Mouse (Mus musculus) limb, embryonic 11.5 days (tissue): ENCODE measurements around the gene 1190005I06Rik. TPM values are rescaled to one million over a fixed set of nuclear protein-coding genes. Genes with fewer than 3 reads are reported as not detected.
A peak's percentile ranks its signal among the peaks of the same experiment; 100 is the strongest.

Source experiments
- ATAC-seq: fragments of 200-750 bp; cut with Nextera tagmentation; 2 replicates; pipeline ENCODE4 v1.8.0; 2017; ENCODE audit warnings: low read depth; ENCODE audit not compliant: insufficient number of reproducible peaks, low FRiP score, low TSS enrichment
- DNase-seq: peaks from one replicate; pipeline ENCODE4 v3.0.0-alpha.2; 2015; ENCODE audit warnings: low spot score
- H3K27ac ChIP-seq: fragments of 300-500 bp; sonication (generic); replicated peaks from 2 replicates; pipeline ENCODE4 v1.5.1; 2014; ENCODE audit warnings: low read depth, mild to moderate bottlenecking, low read length
- H3K27me3 ChIP-seq: fragments of 300-500 bp; sonication (generic); 2 replicates; pipeline ENCODE4 v1.6.1; 2014; ENCODE audit warnings: mild to moderate bottlenecking, low read length, mixed read lengths; ENCODE audit not compliant: control insufficient read depth, insufficient read depth
- H3K36me3 ChIP-seq: fragments of 300-500 bp; sonication (generic); 2 replicates; pipeline ENCODE4 v1.6.1; 2014; ENCODE audit warnings: mild to moderate bottlenecking, low read length, moderate library complexity, mixed read lengths; ENCODE audit not compliant: control insufficient read depth, insufficient read depth
- H3K4me1 ChIP-seq: fragments of 300-500 bp; sonication (generic); 2 replicates; pipeline ENCODE4 v1.6.1; 2014; ENCODE audit warnings: low read length, mixed read lengths; ENCODE audit not compliant: control insufficient read depth, insufficient read depth
- H3K4me2 ChIP-seq: fragments of 300-500 bp; sonication (generic); 2 replicates; pipeline ENCODE4 v1.6.1; 2014; ENCODE audit warnings: low read depth, mild to moderate bottlenecking, moderate library complexity; ENCODE audit not compliant: severe bottlenecking
- H3K4me3 ChIP-seq: fragments of 300-500 bp; sonication (generic); 2 replicates; pipeline ENCODE4 v1.5.1; 2014; ENCODE audit warnings: low read depth, low read length
- H3K9ac ChIP-seq: fragments of 300-500 bp; sonication (generic); 2 replicates; pipeline ENCODE4 v1.6.1; 2014; ENCODE audit warnings: mild to moderate bottlenecking, low read length
- H3K9me3 ChIP-seq: fragments of 300-500 bp; sonication (generic); 2 replicates; pipeline ENCODE4 v1.6.1; 2016; ENCODE audit warnings: low read length; ENCODE audit not compliant: control insufficient read depth
- WGBS: fragments of 180-500 bp; shearing (Covaris S2); extraction: QIAGEN DNeasy Blood & Tissue Kit; methylation state at CpG from one replicate; pipeline ENCODE4 v1.1.7; 2014; 5-methylcytosine and 5-hydroxymethylcytosine counted together
- polyA plus RNA-seq: library from polyadenylated mRNA; unstranded; fragments of >200 nt; fragmentation: Nextera tagmentation; extraction: Ambion mirVana; gene quantifications from 2 replicates; pipeline ENCODE4 v1.2.1, GENCODE M21; 2014

1190005I06Rik gene
- polyA plus RNA-seq, 1 experiment from 2014 or later, result 6.2 TPM

- Histone ChIP-seq H3K27me3 (no peaks in the 10 kb centered on the region), H3K4me2 (no peak overlapping the region), H3K9me3 (no peaks in the 10 kb centered on the region), H3K36me3 (peaks cover 59% of the 10 kb centered on the region), H3K4me3 (no peak overlapping the region), H3K9ac (no peak overlapping the region), H3K27ac (no peak overlapping the region), H3K4me1 (peaks cover 13% of the 10 kb centered on the region)
- DNase-seq (no peak), ATAC-seq (no peak)
- 83% methylated on average over 8 of the region's 8 CpGs for WGBS
These were observed 75.9 kb downstream of the 1190005I06Rik start for GRCm38 (mm10) chr8:120571561-120571960.

- Histone ChIP-seq H3K27ac (no peak overlapping the region), H3K36me3 (peaks cover 65% of the 10 kb centered on the region), H3K4me3 (no peak overlapping the region), H3K4me1 (peaks cover 18% of the 10 kb centered on the region), H3K9me3 (no peaks in the 10 kb centered on the region), H3K27me3 (no peaks in the 10 kb centered on the region), H3K4me2 (no peak overlapping the region), H3K9ac (no peak overlapping the region)
- 55% methylated on average over 13 of the region's 13 CpGs for WGBS
- DNase-seq (peak; percentile 92), ATAC-seq (no peak)
These were observed 77.3 kb downstream of the 1190005I06Rik start for GRCm38 (mm10) chr8:120569939-120570715.

GRCm38 (mm10) chr8:120569123-120569522, 78.3 kb downstream of the 1190005I06Rik start:
- WGBS, result 91% methylated on average over 17 of the region's 17 CpGs
- no peaks in the 10 kb centered on the region for H3K27me3 ChIP-seq
- H3K4me3 ChIP-seq, result no peak overlapping the region
- DNase-seq, result no peak
- H3K27ac ChIP-seq, result no peak overlapping the region
- no peak overlapping the region for H3K4me2 ChIP-seq
- no peaks in the 10 kb centered on the region for H3K9me3 ChIP-seq
- H3K4me1 ChIP-seq, result peaks cover 28% of the 10 kb centered on the region
- H3K36me3 ChIP-seq, result peaks cover 57% of the 10 kb centered on the region
- H3K9ac ChIP-seq, result no peak overlapping the region
- no peak for ATAC-seq

- Histone ChIP-seq H3K4me3 (no peak overlapping the region), H3K4me2 (no peak overlapping the region), H3K9me3 (no peaks in the 10 kb centered on the region), H3K9ac (no peak overlapping the region), H3K27me3 (no peaks in the 10 kb centered on the region), H3K4me1 (peaks cover 36% of the 10 kb centered on the region), H3K27ac (no peak overlapping the region), H3K36me3 (peaks cover 54% of the 10 kb centered on the region)
- 96% methylated on average over 37 of the region's 37 CpGs for WGBS
- DNase-seq (no peak), ATAC-seq (no peak)
These were observed 79.2 kb downstream of the 1190005I06Rik start for GRCm38 (mm10) chr8:120568164-120568798.

- ATAC-seq (no peak), DNase-seq (no peak)
- no peaks in the 10 kb centered on the region for H3K9me3 ChIP-seq
- H3K9ac ChIP-seq, result no peak overlapping the region
- H3K27ac ChIP-seq, result no peak overlapping the region
- H3K27me3 ChIP-seq, result no peaks in the 10 kb centered on the region
- peaks cover 50% of the 10 kb centered on the region for H3K36me3 ChIP-seq
- no peak overlapping the region for H3K4me2 ChIP-seq
- 96% methylated on average over 17 of the region's 17 CpGs for WGBS
- H3K4me3 ChIP-seq, result no peak overlapping the region
- peaks cover 42% of the 10 kb centered on the region for H3K4me1 ChIP-seq
These were observed 79.7 kb downstream of the 1190005I06Rik start for GRCm38 (mm10) chr8:120567731-120568130.

GRCm38 (mm10) chr8:120566681-120567080, 80.8 kb downstream of the 1190005I06Rik start:
- Histone ChIP-seq H3K4me3 (no peak overlapping the region), H3K4me2 (no peak overlapping the region), H3K9ac (no peak overlapping the region), H3K36me3 (peaks cover 40% of the 10 kb centered on the region), H3K27ac (no peak overlapping the region), H3K27me3 (no peaks in the 10 kb centered on the region), H3K4me1 (peaks cover 48% of the 10 kb centered on the region), H3K9me3 (no peaks in the 10 kb centered on the region)
- DNase-seq, result no peak
- WGBS, result 85% methylated on average over 8 of the region's 8 CpGs
- ATAC-seq, result no peak

- peaks cover 30% of the 10 kb centered on the region for H3K36me3 ChIP-seq
- DNase-seq, result peak; percentile 62
These were observed 82.2 kb downstream of the 1190005I06Rik start for GRCm38 (mm10) chr8:120565151-120565711.

GRCm38 (mm10) chr8:120563851-120564837, 83.3 kb downstream of the 1190005I06Rik start:
- Histone ChIP-seq H3K9me3 (no peaks in the 10 kb centered on the region), H3K4me1 (peaks cover 57% of the 10 kb centered on the region), H3K36me3 (peaks cover 27% of the 10 kb centered on the region), H3K9ac (no peak overlapping the region; the same call in 1 of the 2 replicates), H3K4me3 (no peak overlapping the region), H3K4me2 (no peak overlapping the region), H3K27me3 (no peaks in the 10 kb centered on the region), H3K27ac (peak overlapping the region; percentile 53)
- DNase-seq, result peak; percentile 53
- WGBS, result 24% methylated on average over 20 of the region's 20 CpGs
- no peak for ATAC-seq

More at GRCm38 (mm10) chr8:120565151-120565711, 82.2 kb downstream of the 1190005I06Rik start:
- Histone ChIP-seq H3K4me3 (no peak overlapping the region), H3K27me3 (no peaks in the 10 kb centered on the region), H3K9ac (no peak overlapping the region), H3K9me3 (no peaks in the 10 kb centered on the region), H3K4me2 (no peak overlapping the region), H3K27ac (no peak overlapping the region), H3K4me1 (peaks cover 50% of the 10 kb centered on the region)
- no peak for ATAC-seq
- 13% methylated on average over 7 of the region's 7 CpGs for WGBS
